Mouse (Mus musculus) intestine, postnatal 0 days (tissue): ENCODE data around the gene Oasl2. TPM values are rescaled to one million over a fixed set of nuclear protein-coding genes. Genes with fewer than 3 reads are reported as not detected.
"Not testable (repeated sequence)": the region's sequence is repeated elsewhere in the genome, so short reads cannot be mapped to it uniquely, and the experiment has no call there.

Experiments
- ATAC-seq: fragments of 200-750 bp; cut with Nextera tagmentation; 2 replicates; pipeline ENCODE4 v1.8.0; 2017; ENCODE audit warnings: mild to moderate bottlenecking, moderate TSS enrichment, moderate library complexity
- H3K27ac ChIP-seq: fragments of 300-500 bp; sonication (generic); 2 replicates; pipeline ENCODE4 v1.5.1; 2014; ENCODE audit warnings: mild to moderate bottlenecking, low read depth, low read length, moderate library complexity
- H3K27me3 ChIP-seq: fragments of 300-500 bp; sonication (generic); replicated peaks from 2 replicates; pipeline ENCODE4 v1.6.1; 2014; ENCODE audit warnings: low read length, mixed read lengths; ENCODE audit not compliant: control insufficient read depth, insufficient read depth
- H3K36me3 ChIP-seq: fragments of 300-500 bp; sonication (generic); 2 replicates; pipeline ENCODE4 v1.6.1; 2014; ENCODE audit warnings: mild to moderate bottlenecking, moderate library complexity; ENCODE audit not compliant: control insufficient read depth, insufficient read depth
- H3K4me1 ChIP-seq: fragments of 300-500 bp; sonication (generic); replicated peaks from 2 replicates; pipeline ENCODE4 v1.6.1; 2014; ENCODE audit warnings: antibody characterized with exemption, low read length, mixed read lengths; ENCODE audit not compliant: control insufficient read depth, insufficient read depth
- H3K4me2 ChIP-seq: fragments of 300-500 bp; sonication (generic); replicated peaks from 2 replicates; pipeline ENCODE4 v1.6.1; 2014; ENCODE audit warnings: low read depth, mild to moderate bottlenecking, moderate library complexity
- H3K4me3 ChIP-seq: fragments of 300-500 bp; sonication (generic); 2 replicates; pipeline ENCODE4 v1.5.1; 2014; ENCODE audit warnings: low read depth, low read length
- H3K9ac ChIP-seq: fragments of 300-500 bp; sonication (generic); 2 replicates; pipeline ENCODE4 v1.6.1; 2014; ENCODE audit warnings: mild to moderate bottlenecking, low read depth, low read length
- H3K9me3 ChIP-seq: fragments of 300-500 bp; sonication (generic); 2 replicates; pipeline ENCODE4 v1.6.1; 2016; ENCODE audit warnings: mixed run types; ENCODE audit not compliant: control insufficient read depth
- CTCF ChIP-seq: sonication (generic); IDR thresholded peaks from 2 replicates; pipeline ENCODE4 v1.5.1; 2016; ENCODE audit warnings: low read depth, mild to moderate bottlenecking, control low read depth, antibody characterized with exemption, moderate library complexity
- WGBS: fragments of 180-500 bp; shearing (Covaris S2); extraction: QIAGEN DNeasy Blood & Tissue Kit; methylation state at CpG from one replicate; pipeline ENCODE4 v1.1.7; 2014; 5-methylcytosine and 5-hydroxymethylcytosine counted together
- polyA plus RNA-seq: library from polyadenylated mRNA; unstranded; fragments of >200 nt; fragmentation: Nextera tagmentation; extraction: Ambion mirVana; gene quantifications from 2 replicates; pipeline ENCODE4 v1.2.1, GENCODE M21; 2015

Gene Oasl2
- polyA plus RNA-seq, 1 experiment from 2014 or later: 88.6 TPM

GRCm38 (mm10) chr5:114864813-114865212 is 31.9 kb upstream of the Oasl2 start:
- no peak overlapping the region for H3K4me3 ChIP-seq
- H3K36me3 ChIP-seq: no peaks in the 10 kb centered on the region
- TF ChIP-seq CTCF: no peak
- 89% methylated on average over 7 of the region's 7 CpGs for WGBS
- H3K27ac ChIP-seq: no peak overlapping the region
- H3K4me1 ChIP-seq: no peaks in the 10 kb centered on the region
- H3K27me3 ChIP-seq: peaks cover under 1% of the 10 kb centered on the region; the same call in 1 of the 2 replicates
- ATAC-seq: no peak
- no peak overlapping the region for H3K4me2 ChIP-seq
- H3K9me3 ChIP-seq: peaks cover 13% of the 10 kb centered on the region; the same call in 1 of the 2 replicates
- no peak overlapping the region for H3K9ac ChIP-seq

- Histone ChIP-seq H3K9ac (no peak overlapping the region), H3K4me1 (no peaks in the 10 kb centered on the region), H3K36me3 (no peaks in the 10 kb centered on the region), H3K27me3 (peaks cover 5% of the 10 kb centered on the region; the same call in 1 of the 2 replicates), H3K27ac (no peak overlapping the region), H3K9me3 (peaks cover 13% of the 10 kb centered on the region; the same call in 1 of the 2 replicates), H3K4me2 (no peak overlapping the region), H3K4me3 (no peak overlapping the region)
- no peak for ATAC-seq
- 90% methylated on average over 12 of the region's 12 CpGs for WGBS
- no peak for TF ChIP-seq CTCF
Observed at GRCm38 (mm10) chr5:114865279-114865678, 31.5 kb upstream of the Oasl2 start.

- TF ChIP-seq CTCF: peak; percentile 72
- no peaks in the 10 kb centered on the region for H3K4me1 ChIP-seq
- H3K9ac ChIP-seq: no peak overlapping the region
- peaks cover 29% of the 10 kb centered on the region for H3K27me3 ChIP-seq
- H3K4me2 ChIP-seq: peak overlapping the region; percentile 31; the same call in 1 of the 2 replicates
- H3K9me3 ChIP-seq: no peaks in the 10 kb centered on the region
- H3K4me3 ChIP-seq: no peak overlapping the region
- no peaks in the 10 kb centered on the region for H3K36me3 ChIP-seq
- WGBS: 29% methylated on average over 6 of the region's 6 CpGs
- no peak for ATAC-seq
- no peak overlapping the region for H3K27ac ChIP-seq
Observed at GRCm38 (mm10) chr5:114875858-114876257, 20.9 kb upstream of the Oasl2 start.

GRCm38 (mm10) chr5:114876331-114876730 is 20.4 kb upstream of the Oasl2 start:
- Histone ChIP-seq H3K27me3 (peaks cover 29% of the 10 kb centered on the region), H3K9ac (no peak overlapping the region), H3K4me2 (no peak overlapping the region), H3K36me3 (no peaks in the 10 kb centered on the region), H3K9me3 (no peaks in the 10 kb centered on the region), H3K27ac (no peak overlapping the region), H3K4me3 (no peak overlapping the region), H3K4me1 (no peaks in the 10 kb centered on the region)
- no peak for ATAC-seq
- WGBS: 58% methylated on average over 6 of the region's 6 CpGs
- no peak for TF ChIP-seq CTCF

GRCm38 (mm10) chr5:114877487-114877886 is 19.2 kb upstream of the Oasl2 start:
- WGBS: 79% methylated on average over 7 of the region's 7 CpGs
- H3K36me3 ChIP-seq: no peaks in the 10 kb centered on the region
- H3K27me3 ChIP-seq: peaks cover 26% of the 10 kb centered on the region
- H3K4me2 ChIP-seq: no peak overlapping the region
- H3K4me1 ChIP-seq: no peaks in the 10 kb centered on the region
- H3K9ac ChIP-seq: no peak overlapping the region
- H3K4me3 ChIP-seq: no peak overlapping the region
- no peaks in the 10 kb centered on the region for H3K9me3 ChIP-seq
- ATAC-seq: no peak
- TF ChIP-seq CTCF: no peak
- H3K27ac ChIP-seq: no peak overlapping the region

GRCm38 (mm10) chr5:114879399-114879798 is 17.3 kb upstream of the Oasl2 start:
- H3K4me3 ChIP-seq: no peak overlapping the region
- no peak overlapping the region for H3K9ac ChIP-seq
- 56% methylated on average over 13 of the region's 13 CpGs for WGBS
- TF ChIP-seq CTCF: no peak
- no peak for ATAC-seq
- no peaks in the 10 kb centered on the region for H3K9me3 ChIP-seq
- H3K27me3 ChIP-seq: peaks cover 12% of the 10 kb centered on the region
- H3K36me3 ChIP-seq: no peaks in the 10 kb centered on the region
- H3K4me2 ChIP-seq: no peak overlapping the region
- H3K27ac ChIP-seq: no peak overlapping the region
- no peaks in the 10 kb centered on the region for H3K4me1 ChIP-seq

- not testable (repeated sequence) for H3K4me3 ChIP-seq, ATAC-seq, H3K9me3 ChIP-seq, H3K4me2 ChIP-seq, H3K9ac ChIP-seq, H3K27me3 ChIP-seq, H3K36me3 ChIP-seq, H3K27ac ChIP-seq, H3K4me1 ChIP-seq
- 86% methylated on average over 6 of the region's 7 CpGs for WGBS
Observed at GRCm38 (mm10) chr5:114882319-114882718, 14.4 kb upstream of the Oasl2 start.
